Mouse (Mus musculus): ENCODE data around the gene Dusp9.

GRCm38 (mm10) chrX:73653392-73653791, 14.2 kb downstream of the Dusp9 start:
- no peak for TF ChIP-seq CTCF (IDR thresholded peaks at IDR 0.05; ENCODE audit: borderline replicate concordance, control insufficient read depth, extremely low read depth, insufficient read depth, low read length, poor library complexity)
- TF ChIP-seq POLR2A (IDR thresholded peaks at IDR 0.05; ENCODE audit: control insufficient read depth, extremely low read depth, insufficient read depth, low read length, poor library complexity), result no peak
